In genomic region chr3:107256724-107257123, GRCm38 (mm10) we compare ENCODE assay signal across 29 mouse cellular contexts. TPM values are rescaled to one million over a fixed set of nuclear protein-coding genes. Genes with fewer than 3 reads are reported as not detected.
DNase-seq lines count a peak whose midpoint lies in the region; ATAC-seq lines count a peak whose summit lies in the region.
"Had no signal": no experiment of that assay in that cellular context is flagged by ENCODE, and none has a peak within 500 bp of the region (broad histone marks: within the 10 kb centered on the region; RNA-seq: fewer than 3 reads in every experiment).

No protein-coding gene starts in this region.

- no peak overlapping the region for H3K9ac ChIP-seq in midbrain, embryonic 14.5 days (replicated peaks; ENCODE audit: low read length)
- H3K9ac ChIP-seq in hindbrain, embryonic 14.5 days, result no peak overlapping the region
- no peak overlapping the region for H3K9ac ChIP-seq in neural tube, embryonic 14.5 days (replicated peaks; ENCODE audit: low read depth, low read length)
- H3K9ac ChIP-seq: forebrain, embryonic 12.5 days; heart, embryonic 13.5 days had no signal

- 64% methylated on average over 7 of the region's 7 CpGs for WGBS in midbrain, embryonic 14.5 days
- 83% methylated on average over 7 of the region's 7 CpGs for WGBS in midbrain, embryonic 10.5 days
- WGBS in hindbrain, embryonic 14.5 days, result 47% methylated on average over 7 of the region's 7 CpGs
- WGBS in neural tube, embryonic 14.5 days, result 27% methylated on average over 7 of the region's 7 CpGs

- peaks cover 11% of the 10 kb centered on the region for H3K4me1 ChIP-seq in midbrain, embryonic 14.5 days (ENCODE audit: control insufficient read depth, insufficient read depth, low read length)
- peaks cover 13% of the 10 kb centered on the region for H3K4me1 ChIP-seq in midbrain, embryonic 10.5 days
- peaks cover 12% of the 10 kb centered on the region for H3K4me1 ChIP-seq in hindbrain, embryonic 14.5 days (replicated peaks; ENCODE audit: control insufficient read depth, insufficient read depth, low read length)
- H3K4me1 ChIP-seq in neural tube, embryonic 14.5 days (ENCODE audit: control insufficient read depth, insufficient read depth, low read length), result peaks cover 17% of the 10 kb centered on the region; the same call in 1 of the 2 replicates

- no peaks in the 10 kb centered on the region for H3K9me3 ChIP-seq in midbrain, embryonic 14.5 days (ENCODE audit: control insufficient read depth, low read length)
- H3K9me3 ChIP-seq in midbrain, embryonic 10.5 days (replicated peaks), result no peaks in the 10 kb centered on the region
- no peaks in the 10 kb centered on the region for H3K9me3 ChIP-seq in hindbrain, embryonic 14.5 days (ENCODE audit: control insufficient read depth, low read length)
- H3K9me3 ChIP-seq in neural tube, embryonic 14.5 days (ENCODE audit: control insufficient read depth, low read length), result no peaks in the 10 kb centered on the region
- H3K9me3 ChIP-seq: forebrain, embryonic 12.5 days; G1E; heart, embryonic 13.5 days had no signal

- DNase-seq in gastrocnemius, adult 18-20 months (ENCODE audit: low spot score), result peak; percentile 37
- DNase-seq in gastrocnemius, postnatal 4 days (ENCODE audit: low spot score in 2 of 2), result no peak
- DNase-seq in midbrain, embryonic 14.5 days, result peak; percentile 15
- DNase-seq in midbrain, embryonic 10.5 days (ENCODE audit: low spot score), result no peak
- DNase-seq in hindbrain, embryonic 14.5 days (ENCODE audit: low spot score), result no peak
- no peak for DNase-seq in right cerebral cortex, adult 2 months (ENCODE audit: low spot score in 2 of 2)
- no peak for DNase-seq in urinary bladder, postnatal 36 days (ENCODE audit: low spot score in 2 of 2)
- DNase-seq: cerebellum, adult 18-20 months; cerebellum, postnatal 25 days; heart, postnatal 36 days; kidney, postnatal 25 days; lung, adult 18-20 months; lung, postnatal 14 days; thymus, adult 2 months had no signal

- H3K4me3 ChIP-seq in midbrain, embryonic 14.5 days (replicated peaks; ENCODE audit: low read depth, low read length), result no peak overlapping the region
- H3K4me3 ChIP-seq in midbrain, embryonic 10.5 days, result no peak overlapping the region
- H3K4me3 ChIP-seq in hindbrain, embryonic 14.5 days (replicated peaks; ENCODE audit: low read length), result no peak overlapping the region
- no peak overlapping the region for H3K4me3 ChIP-seq in neural tube, embryonic 14.5 days (ENCODE audit: low read depth, low read length)
- H3K4me3 ChIP-seq: forebrain, embryonic 12.5 days; heart, embryonic 13.5 days had no signal

- no peak overlapping the region for H3K4me2 ChIP-seq in midbrain, embryonic 14.5 days (ENCODE audit: low read length)
- H3K4me2 ChIP-seq in hindbrain, embryonic 14.5 days (replicated peaks), result no peak overlapping the region
- no peak overlapping the region for H3K4me2 ChIP-seq in neural tube, embryonic 14.5 days (ENCODE audit: low read depth, low read length)
- H3K4me2 ChIP-seq: forebrain, embryonic 12.5 days; heart, embryonic 13.5 days; liver, embryonic 11.5 days had no signal

- no peak overlapping the region for H3K27ac ChIP-seq in midbrain, embryonic 14.5 days (replicated peaks; ENCODE audit: low read depth, low read length)
- no peak overlapping the region for H3K27ac ChIP-seq in midbrain, embryonic 10.5 days (replicated peaks)
- H3K27ac ChIP-seq in hindbrain, embryonic 14.5 days, result no peak overlapping the region
- H3K27ac ChIP-seq in neural tube, embryonic 14.5 days (ENCODE audit: low read depth, low read length), result no peak overlapping the region; the same call in 1 of the 2 replicates
- H3K27ac ChIP-seq: forebrain, embryonic 12.5 days; heart, embryonic 13.5 days had no signal

- no peaks in the 10 kb centered on the region for H3K36me3 ChIP-seq in midbrain, embryonic 14.5 days (ENCODE audit: control insufficient read depth, insufficient read depth, low read length)
- H3K36me3 ChIP-seq in midbrain, embryonic 10.5 days, result no peaks in the 10 kb centered on the region
- H3K36me3 ChIP-seq in hindbrain, embryonic 14.5 days (replicated peaks; ENCODE audit: control insufficient read depth, insufficient read depth), result no peaks in the 10 kb centered on the region
- H3K36me3 ChIP-seq in neural tube, embryonic 14.5 days (ENCODE audit: control insufficient read depth, insufficient read depth, low read length), result no peaks in the 10 kb centered on the region
- H3K36me3 ChIP-seq: forebrain, embryonic 12.5 days; G1E; heart, embryonic 13.5 days had no signal

- no peaks in the 10 kb centered on the region for H3K27me3 ChIP-seq in midbrain, embryonic 14.5 days (ENCODE audit: control insufficient read depth, insufficient read depth, low read length)
- H3K27me3 ChIP-seq in midbrain, embryonic 10.5 days (ENCODE audit: low read depth, poor library complexity, severe bottlenecking), result no peaks in the 10 kb centered on the region
- no peaks in the 10 kb centered on the region for H3K27me3 ChIP-seq in hindbrain, embryonic 14.5 days (ENCODE audit: control insufficient read depth, insufficient read depth, low read length)
- no peaks in the 10 kb centered on the region for H3K27me3 ChIP-seq in neural tube, embryonic 14.5 days (ENCODE audit: control insufficient read depth, insufficient read depth, low read length)
- H3K27me3 ChIP-seq: forebrain, embryonic 12.5 days; heart, embryonic 13.5 days had no signal

- ATAC-seq in midbrain, embryonic 14.5 days (ENCODE audit: low FRiP score, low TSS enrichment), result no peak
- ATAC-seq in hindbrain, embryonic 14.5 days (ENCODE audit: low FRiP score), result 0 out of 2 replicates have a peak, but pooled peaks have one; percentile 21
- peak; percentile 54; the same call in 1 of the 2 replicates for ATAC-seq in neural tube, embryonic 14.5 days (ENCODE audit: low read depth)
- ATAC-seq: activated CD4-positive, CD25-positive, alpha-beta regulatory T cell, adult 4 months; intestine, embryonic 16.5 days had no signal

RNA-seq across cellular contexts. Expression of gene Prok1, which starts 17.2 kb away (rescaled TPM):
- total RNA-seq in gastrocnemius, adult 18-20 months (2021), result not detected
- under 1 TPM in 1 of 2 experiments, not detected in 1; 0.23 TPM for total RNA-seq in gastrocnemius, postnatal 4 days (2021)
- 0.12 and 0.16 TPM in 2 replicates for polyA plus RNA-seq in midbrain, embryonic 14.5 days (2014; fragmentation: Nextera tagmentation; extraction: Ambion mirVana)
- 0.11 TPM in 1 of 2 replicates, not detected in the other for polyA plus RNA-seq in midbrain, embryonic 10.5 days (2016; fragmentation: Nextera tagmentation; extraction: Ambion mirVana)
- 0.23 TPM in 1 of 2 replicates, not detected in the other for polyA plus RNA-seq in hindbrain, embryonic 14.5 days (2014; fragmentation: Nextera tagmentation; extraction: Ambion mirVana)
- polyA plus RNA-seq in neural tube, embryonic 14.5 days (2014; fragmentation: Nextera tagmentation; extraction: Ambion mirVana), result 0.08 and 0.14 TPM in 2 replicates
- total RNA-seq: granulocyte monocyte progenitor cell, adult 5-6 weeks; heart, postnatal 36 days; layer of hippocampus, postnatal 10 days; megakaryocyte, adult 5-6 weeks; neutrophil, adult 5-6 weeks had no signal
- polyA plus RNA-seq: forebrain, embryonic 12.5 days; heart, embryonic 13.5 days; limb, embryonic 11.5 days; liver, embryonic 11.5 days had no signal

RNA-seq across cellular contexts. Expression of gene Lamtor5, which starts 21.9 kb away (rescaled TPM):
- total RNA-seq in gastrocnemius, adult 18-20 months (2021), result 10 to 100 TPM; 57.2 to 58.1 TPM
- 10 to 100 TPM; 56.2 to 57.1 TPM for total RNA-seq in gastrocnemius, postnatal 4 days (2021)
- 190 and 210 TPM in 2 replicates for polyA plus RNA-seq in midbrain, embryonic 14.5 days (2014; fragmentation: Nextera tagmentation; extraction: Ambion mirVana)
- 193 and 202 TPM in 2 replicates for polyA plus RNA-seq in midbrain, embryonic 10.5 days (2016; fragmentation: Nextera tagmentation; extraction: Ambion mirVana)
- polyA plus RNA-seq in hindbrain, embryonic 14.5 days (2014; fragmentation: Nextera tagmentation; extraction: Ambion mirVana), result 184 and 218 TPM in 2 replicates
- 200 and 204 TPM in 2 replicates for polyA plus RNA-seq in neural tube, embryonic 14.5 days (2014; fragmentation: Nextera tagmentation; extraction: Ambion mirVana)

RNA-seq across cellular contexts. Expression of gene A630076J17Rik, which starts 26.3 kb away (rescaled TPM):
- not detected for total RNA-seq in gastrocnemius, adult 18-20 months (2021)
- total RNA-seq in gastrocnemius, postnatal 4 days (2021), result not detected
- polyA plus RNA-seq in midbrain, embryonic 14.5 days (2014; fragmentation: Nextera tagmentation; extraction: Ambion mirVana), result not detected in 2 replicates
- not detected in 2 replicates for polyA plus RNA-seq in midbrain, embryonic 10.5 days (2016; fragmentation: Nextera tagmentation; extraction: Ambion mirVana)
- polyA plus RNA-seq in hindbrain, embryonic 14.5 days (2014; fragmentation: Nextera tagmentation; extraction: Ambion mirVana), result not detected in 2 replicates
- not detected in 2 replicates for polyA plus RNA-seq in neural tube, embryonic 14.5 days (2014; fragmentation: Nextera tagmentation; extraction: Ambion mirVana)
- total RNA-seq: adrenal gland, postnatal 14 days; G1E; granulocyte monocyte progenitor cell, adult 5-6 weeks; heart, postnatal 36 days; layer of hippocampus, postnatal 10 days; megakaryocyte, adult 5-6 weeks; neutrophil, adult 5-6 weeks had no signal
- polyA plus RNA-seq: activated CD4-positive, CD25-positive, alpha-beta regulatory T cell, adult 4 months; forebrain, embryonic 12.5 days; frontal cortex, adult 2 months; G1E; heart, embryonic 13.5 days; intestine, embryonic 16.5 days; limb, embryonic 11.5 days; liver, embryonic 11.5 days; urinary bladder, adult 2 months had no signal

RNA-seq across cellular contexts. Expression of gene Slc16a4, which starts 34.3 kb away (rescaled TPM):
- under 1 TPM; 0.09 TPM for total RNA-seq in gastrocnemius, adult 18-20 months (2021)
- total RNA-seq in gastrocnemius, postnatal 4 days (2021), result under 1 TPM; 0.18 to 0.37 TPM
- polyA plus RNA-seq in midbrain, embryonic 14.5 days (2014; fragmentation: Nextera tagmentation; extraction: Ambion mirVana), result 1.6 and 2.3 TPM in 2 replicates
- 1.5 and 2.3 TPM in 2 replicates for polyA plus RNA-seq in midbrain, embryonic 10.5 days (2016; fragmentation: Nextera tagmentation; extraction: Ambion mirVana)
- polyA plus RNA-seq in hindbrain, embryonic 14.5 days (2014; fragmentation: Nextera tagmentation; extraction: Ambion mirVana), result 2.5 and 3.5 TPM in 2 replicates
- 1.9 and 2.6 TPM in 2 replicates for polyA plus RNA-seq in neural tube, embryonic 14.5 days (2014; fragmentation: Nextera tagmentation; extraction: Ambion mirVana)
- total RNA-seq: granulocyte monocyte progenitor cell, adult 5-6 weeks; neutrophil, adult 5-6 weeks had no signal
- polyA plus RNA-seq: G1E had no signal

RNA-seq across cellular contexts. Expression of gene Cym, which starts 35.2 kb away (rescaled TPM):
- not detected for total RNA-seq in gastrocnemius, adult 18-20 months (2021)
- not detected for total RNA-seq in gastrocnemius, postnatal 4 days (2021)
- polyA plus RNA-seq in midbrain, embryonic 14.5 days (2014; fragmentation: Nextera tagmentation; extraction: Ambion mirVana), result 0.17 TPM in 1 of 2 replicates, not detected in the other
- polyA plus RNA-seq in midbrain, embryonic 10.5 days (2016; fragmentation: Nextera tagmentation; extraction: Ambion mirVana), result not detected in 2 replicates
- polyA plus RNA-seq in hindbrain, embryonic 14.5 days (2014; fragmentation: Nextera tagmentation; extraction: Ambion mirVana), result not detected in 2 replicates
- polyA plus RNA-seq in neural tube, embryonic 14.5 days (2014; fragmentation: Nextera tagmentation; extraction: Ambion mirVana), result 0.39 and 0.86 TPM in 2 replicates
- total RNA-seq: adrenal gland, postnatal 14 days; G1E; granulocyte monocyte progenitor cell, adult 5-6 weeks; heart, postnatal 36 days; layer of hippocampus, postnatal 10 days; neutrophil, adult 5-6 weeks had no signal
- polyA plus RNA-seq: forebrain, embryonic 12.5 days; G1E; limb, embryonic 11.5 days; urinary bladder, adult 2 months had no signal

Comparison
In these comparisons a context has a peak if more than half of its experiments do, and no peak if none do; other contexts are left out.
1. DNase-seq: peak in gastrocnemius, adult 18-20 months (single experiment) and midbrain, embryonic 14.5 days (single experiment); none in gastrocnemius, postnatal 4 days (0 of 2), midbrain, embryonic 10.5 days (single experiment), hindbrain, embryonic 14.5 days (single experiment), right cerebral cortex, adult 2 months (0 of 2) and urinary bladder, postnatal 36 days (0 of 2).